Mouse (Mus musculus): ENCODE measurements at regions not wholly inside any gene's neighbourhood (a gene's known extent, or its start where the extent isn't known, plus 50 kb on each side); places are given as distances from the start of the nearest gene placed in this dataset.

- DNase-seq, result no peak
Observed at GRCm38 (mm10) chr7:121214181-121214580, 132.7 kb downstream of the Otoa start.

DNA sequence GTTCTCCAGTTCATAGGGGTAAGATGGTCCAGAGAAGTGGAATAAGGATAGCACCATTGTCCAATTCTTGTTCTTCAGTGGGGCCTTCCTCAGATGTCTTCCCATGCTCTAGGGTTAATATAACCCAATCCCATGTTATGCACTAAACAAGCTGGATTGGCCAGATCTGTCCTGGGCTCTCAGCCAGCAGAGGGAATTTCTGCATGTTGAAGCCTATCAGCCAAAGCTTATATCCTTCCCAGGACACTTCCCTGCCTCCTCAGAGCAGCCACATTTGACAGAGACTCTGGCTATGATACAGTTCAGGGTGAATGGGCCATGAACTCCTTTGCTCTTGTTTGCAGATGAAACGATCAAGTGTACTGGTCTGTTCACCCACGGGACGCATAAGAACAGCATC lies 133.6 kb downstream of the Otoa start:
- DNase-seq, result no peak

DNA sequence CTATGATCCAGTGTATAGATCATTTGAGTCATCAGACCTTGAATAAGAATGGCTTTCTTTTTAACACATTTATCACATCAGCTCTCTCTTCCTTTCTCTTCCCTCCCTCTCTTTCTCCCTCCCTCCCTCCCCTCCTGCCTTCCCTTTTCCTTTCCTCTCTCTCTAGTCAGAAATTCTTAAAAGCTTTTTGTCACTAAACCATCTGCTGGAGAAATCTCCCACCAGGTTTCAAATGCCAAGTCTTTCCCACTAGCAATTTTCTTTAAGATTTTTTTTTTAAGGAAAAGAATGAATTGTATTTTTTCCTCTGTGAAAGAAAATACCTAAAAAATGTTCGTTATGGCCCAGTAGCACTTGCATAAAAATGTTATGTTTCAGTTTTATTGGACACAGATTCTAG lies 134.3 kb downstream of the Otoa start:
- DNase-seq, result no peak

DNA sequence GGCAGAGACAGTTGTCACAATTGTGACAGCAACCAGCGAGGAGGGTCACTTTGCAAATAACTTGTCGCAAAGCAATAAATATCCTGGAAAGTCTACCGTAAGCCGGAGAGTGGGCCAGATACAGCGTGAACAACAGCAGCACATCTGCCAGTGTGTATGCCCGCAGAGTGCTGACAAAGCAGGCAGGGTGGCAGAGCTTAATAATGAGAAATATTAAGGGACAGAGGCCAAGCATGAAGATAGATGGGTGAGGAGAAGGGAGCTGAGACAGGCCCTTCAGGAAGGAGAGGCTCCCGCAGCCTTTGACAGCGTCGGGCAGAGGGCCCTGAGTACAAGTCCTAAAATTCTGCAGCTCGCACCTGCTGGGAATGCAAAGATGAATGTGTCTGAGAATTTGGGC lies 136.6 kb downstream of the Otoa start:
- DNase-seq, result no peak

- no peak for DNase-seq
Observed at GRCm38 (mm10) chr7:121221158-121221557, 139.7 kb downstream of the Otoa start.

- no peak for DNase-seq
Observed at GRCm38 (mm10) chr7:121231881-121232280, 150.4 kb downstream of the Otoa start.

GRCm38 (mm10) chr7:121234831-121235230 lies 153.4 kb downstream of the Otoa start:
- no peak for DNase-seq

- no peak for DNase-seq
Observed at GRCm38 (mm10) chr7:121239731-121240130, 151.9 kb upstream of the Hs3st2 start.

DNA sequence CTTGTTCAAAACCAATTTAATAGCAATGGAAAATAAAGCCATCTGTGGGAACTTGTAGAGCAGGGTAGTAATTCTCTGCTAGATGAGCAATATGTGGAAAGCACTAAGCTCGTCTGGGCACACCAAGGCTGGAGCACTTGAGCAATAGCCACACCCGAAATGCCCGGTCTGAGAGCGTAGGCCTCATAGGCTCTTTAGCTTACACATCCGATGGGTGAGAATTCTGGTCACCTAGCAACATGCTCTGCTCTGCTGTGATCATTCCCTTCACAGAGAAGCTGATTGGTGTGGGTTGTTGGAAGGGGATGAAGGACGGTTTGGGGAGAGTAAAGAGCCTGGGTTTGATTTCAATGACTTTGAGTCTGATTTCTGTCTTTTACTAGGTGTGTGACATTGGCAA lies 143.8 kb upstream of the Hs3st2 start:
- no peak for DNase-seq

DNA sequence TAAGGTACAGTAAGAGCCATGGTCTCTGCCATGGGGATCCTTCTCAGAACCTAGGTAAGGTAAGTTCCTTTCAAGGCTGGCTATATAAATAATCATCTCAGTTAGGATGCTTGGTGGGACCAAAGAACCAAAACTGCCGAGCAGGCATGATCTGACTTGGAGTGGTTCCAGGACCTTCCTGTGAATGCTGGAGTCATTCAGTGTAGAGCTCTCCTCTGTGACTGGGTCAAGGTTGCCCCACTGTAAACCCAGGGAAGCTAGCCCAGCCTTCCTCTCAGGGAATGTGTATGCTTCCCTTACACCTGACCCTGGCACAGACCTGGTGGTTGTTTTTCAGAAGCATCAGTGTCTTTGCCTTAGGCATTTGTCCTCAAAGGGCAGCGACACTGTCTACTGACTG lies 134.2 kb upstream of the Hs3st2 start:
- DNase-seq, result no peak

DNA sequence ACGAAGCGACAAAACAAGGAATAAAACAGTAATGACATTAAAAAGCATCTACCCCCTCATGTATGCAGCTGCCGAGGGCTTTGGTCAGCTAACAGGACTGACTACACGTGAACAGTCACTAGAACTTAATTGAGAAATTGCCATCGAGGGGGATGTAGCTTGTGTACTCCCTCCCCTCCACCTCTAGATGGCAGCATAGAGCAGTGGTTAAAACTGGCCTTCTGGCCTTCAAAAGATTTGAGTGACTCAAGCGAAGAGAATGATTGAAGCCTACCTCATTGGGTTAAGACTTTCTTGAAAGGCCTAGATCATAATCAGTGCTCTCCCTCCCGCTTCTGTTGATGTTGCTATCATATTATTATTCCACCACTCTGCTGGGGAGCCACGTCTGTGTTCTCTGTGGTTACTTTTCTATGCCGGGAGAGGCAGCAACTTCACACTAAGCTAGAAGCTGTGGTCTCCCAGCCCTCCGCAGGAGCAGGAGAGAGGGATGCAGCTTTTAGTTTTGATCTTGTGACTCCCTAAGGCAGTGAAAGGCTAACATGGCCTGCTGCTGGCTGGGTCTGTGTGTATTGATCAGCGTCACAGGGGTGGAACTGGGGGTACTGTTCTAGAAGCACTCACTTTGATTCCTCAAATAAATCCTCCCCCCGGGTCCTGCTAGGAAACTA lies 132.7 kb upstream of the Hs3st2 start:
- DNase-seq, result peak; percentile 13

- DNase-seq, result no peak
Observed at GRCm38 (mm10) chr7:121259497-121260009, 132.1 kb upstream of the Hs3st2 start.

DNA sequence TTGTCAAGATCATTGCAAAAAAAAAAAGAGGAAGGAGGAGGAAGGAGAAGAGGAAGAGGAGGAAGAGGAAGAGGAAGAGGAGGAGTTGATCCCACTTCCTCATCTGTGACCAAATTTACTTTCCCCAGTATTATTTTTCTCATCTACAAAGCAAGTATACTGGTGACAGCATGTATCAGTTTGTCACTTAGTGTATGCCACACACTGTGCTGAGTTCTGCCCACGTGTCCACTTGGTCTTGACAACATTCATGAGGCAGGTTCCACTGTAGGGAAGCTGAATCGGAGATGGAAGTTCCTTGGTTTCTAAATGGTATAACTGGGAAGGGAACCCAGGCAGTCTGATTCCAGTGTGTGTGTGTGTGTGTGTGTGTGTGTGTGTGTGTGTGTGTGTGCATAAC lies 122.3 kb upstream of the Hs3st2 start:
- DNase-seq, result no peak

DNA sequence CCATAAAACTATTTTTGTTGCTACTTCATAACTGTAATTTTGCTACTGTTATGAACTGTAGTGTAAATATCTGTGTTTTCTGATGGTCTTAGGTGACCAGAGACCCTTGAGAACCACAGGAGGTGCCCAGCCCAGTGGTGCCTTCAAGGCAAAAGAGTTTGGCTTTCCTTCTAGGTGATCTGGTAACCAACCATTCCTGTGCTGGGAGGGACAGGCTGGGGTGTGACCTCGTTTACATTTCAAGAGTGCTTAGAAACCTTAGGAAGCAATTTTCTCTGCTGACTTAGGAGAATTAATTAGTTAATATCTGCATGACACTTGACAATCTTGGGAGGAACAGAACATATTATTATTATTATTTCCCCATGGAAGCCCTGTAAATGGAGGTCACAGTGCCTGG lies 111.1 kb upstream of the Hs3st2 start:
- no peak for DNase-seq

DNA sequence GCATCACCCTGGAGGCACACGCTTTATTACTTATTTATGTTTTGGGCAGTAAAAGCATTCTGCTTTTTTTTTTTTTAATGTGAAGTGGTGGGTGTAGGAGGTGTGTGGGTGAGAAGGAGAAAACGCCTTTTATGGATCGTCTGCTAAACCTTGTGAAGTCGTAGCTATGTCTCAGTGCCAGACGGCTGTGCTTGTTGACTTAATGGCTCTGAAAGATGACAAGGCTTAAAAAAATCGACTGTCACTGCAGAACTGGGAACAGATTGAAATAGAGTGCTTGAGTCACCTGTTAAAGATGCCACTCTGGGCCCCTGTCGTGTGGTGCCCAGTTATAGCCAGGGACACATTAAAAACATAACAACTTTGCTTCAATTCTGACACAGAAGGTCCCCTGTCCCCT lies 109.5 kb upstream of the Hs3st2 start:
- DNase-seq, result no peak

DNA sequence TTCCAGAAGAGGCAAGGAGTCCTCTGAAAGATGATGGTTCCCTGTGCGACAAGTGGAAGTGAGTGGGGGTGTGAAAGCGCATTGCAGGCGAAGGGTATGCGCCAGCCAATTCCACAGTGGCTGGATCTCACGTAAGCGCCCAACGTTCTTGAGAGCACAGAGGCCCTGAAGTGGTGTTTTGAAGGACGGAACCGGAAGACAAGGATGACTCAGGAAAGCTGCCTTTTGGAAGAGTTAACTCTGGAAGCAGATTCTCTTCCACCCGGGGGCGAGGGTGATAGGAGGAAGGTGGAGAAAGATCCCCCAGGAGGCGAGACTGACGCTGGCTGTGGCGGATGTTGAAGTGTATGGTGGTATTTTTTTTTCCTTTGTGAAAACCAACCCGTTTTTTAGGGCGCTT lies 101.9 kb upstream of the Hs3st2 start:
- DNase-seq, result no peak

- DNase-seq, result no peak
Observed at GRCm38 (mm10) chr7:121296151-121296695, 95.4 kb upstream of the Hs3st2 start.

DNA sequence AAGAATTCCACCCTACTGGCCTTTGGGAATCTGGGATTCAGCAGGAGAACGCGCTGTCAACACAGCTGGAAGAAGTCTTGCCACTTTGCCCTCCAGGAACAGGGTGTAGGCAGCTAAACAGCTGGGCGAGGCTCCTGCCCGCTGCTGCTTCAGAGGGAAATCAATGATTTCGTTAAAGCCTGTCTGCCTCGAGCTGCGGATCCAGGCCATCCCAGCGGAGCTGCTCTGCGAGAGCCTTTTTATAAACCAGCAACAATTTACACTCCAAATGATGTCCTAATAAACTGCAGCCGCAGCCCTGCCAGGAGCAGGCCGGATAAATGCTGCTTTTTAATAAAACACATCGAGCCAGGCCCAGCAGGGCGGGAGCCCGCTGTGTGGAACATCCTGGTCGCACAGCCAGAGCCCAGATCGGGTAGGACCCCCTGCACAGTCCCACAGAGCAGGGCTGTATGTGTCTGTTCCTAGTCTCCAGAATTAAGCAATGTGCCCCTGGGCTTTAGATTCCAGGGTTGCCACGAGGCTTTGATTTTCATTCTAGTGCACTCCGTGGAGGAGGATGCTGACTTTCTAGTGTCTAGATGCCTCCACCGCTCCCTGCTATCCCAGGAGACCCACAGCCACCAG lies 78.6 kb upstream of the Hs3st2 start:
- DNase-seq, result no peak

- no peak for DNase-seq
Observed at GRCm38 (mm10) chr7:121314521-121314920, 77.1 kb upstream of the Hs3st2 start.

- DNase-seq, result no peak
Observed at GRCm38 (mm10) chr7:121329274-121329673, 62.4 kb upstream of the Hs3st2 start.

DNA sequence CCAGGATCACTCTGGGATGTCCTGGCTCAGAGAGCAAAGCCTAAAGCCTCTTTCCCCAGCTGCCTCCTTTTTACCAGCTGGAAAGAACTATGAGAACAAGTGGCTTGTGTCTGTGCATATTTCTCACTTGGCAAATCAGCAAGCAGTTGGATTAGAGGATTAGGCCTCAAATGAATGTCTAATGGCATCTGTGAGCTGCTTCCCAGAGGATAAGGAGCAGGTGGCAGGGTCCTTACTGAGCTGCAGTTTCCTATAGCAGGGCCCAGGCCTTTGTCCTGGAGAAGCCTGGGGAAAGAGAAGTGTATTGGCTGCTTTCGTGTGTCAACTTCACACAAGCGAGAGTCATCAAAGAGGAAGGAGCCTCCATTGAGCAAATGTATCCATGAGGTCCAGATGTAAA lies 59.1 kb upstream of the Hs3st2 start:
- no peak for DNase-seq

GRCm38 (mm10) chr7:121335390-121336109 lies 56.1 kb upstream of the Hs3st2 start:
- no peak for DNase-seq

DNA sequence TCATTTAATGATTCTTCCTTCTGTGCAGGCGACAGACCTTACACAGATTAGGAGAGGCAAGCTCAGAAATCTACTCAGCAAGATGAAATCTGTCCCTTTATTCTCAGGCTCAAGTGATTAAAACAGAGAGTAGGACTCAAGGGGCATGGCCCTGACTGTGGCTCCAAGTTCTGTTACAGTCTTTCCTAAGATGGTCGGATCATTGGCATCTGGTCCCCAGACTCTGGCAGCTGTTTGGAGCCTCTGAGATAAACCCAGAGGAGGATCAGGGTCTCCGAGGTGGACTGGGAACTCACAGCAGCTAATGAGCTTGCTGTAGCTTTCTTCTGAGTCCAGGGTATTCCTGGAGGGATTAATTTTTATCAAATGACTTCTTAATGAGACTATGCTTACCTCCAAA lies 51.7 kb upstream of the Hs3st2 start:
- DNase-seq, result no peak
